Mouse (Mus musculus): Measurements from ENCODE around the gene Bckdk. TPM values are rescaled to one million over a fixed set of nuclear protein-coding genes. Genes with fewer than 3 reads are reported as not detected.

Gene Bckdk
- polyA plus RNA-seq, 1 experiment from 2014 or later: 198 TPM

DNA sequence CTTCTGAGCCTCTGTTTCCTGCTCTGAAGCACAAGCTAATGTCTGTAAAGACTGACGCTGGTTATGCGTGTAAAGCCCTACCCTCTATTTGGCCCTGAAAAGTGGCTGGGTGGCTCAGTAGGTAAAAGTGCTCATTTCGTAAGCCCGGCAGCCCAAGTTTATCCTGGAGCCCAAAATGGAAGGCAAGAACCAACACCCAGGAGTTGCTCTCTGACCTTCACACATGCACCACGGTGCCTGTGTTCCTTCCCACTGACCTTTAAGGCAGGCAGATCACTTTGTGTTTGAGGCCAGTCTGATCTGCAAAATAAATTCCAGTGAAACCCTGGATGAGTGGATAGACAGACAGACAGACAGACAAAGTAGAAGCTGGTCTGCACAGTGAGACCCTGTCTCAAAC is 19.8 kb downstream of the Bckdk start:
- H3K27me3 ChIP-seq (replicated peaks; ENCODE audit: control insufficient read depth, insufficient read depth, low read length): no peaks in the 10 kb centered on the region
- no peak overlapping the region for H3K4me2 ChIP-seq (ENCODE audit: low read depth, low read length)
- H3K4me1 ChIP-seq (ENCODE audit: control insufficient read depth, insufficient read depth, low read length): peaks cover 26% of the 10 kb centered on the region
- H3K4me3 ChIP-seq (ENCODE audit: low read length): no peak overlapping the region
- H3K9me3 ChIP-seq (ENCODE audit: control insufficient read depth, low read length): no peaks in the 10 kb centered on the region
- ATAC-seq: no peak
- no peak overlapping the region for H3K9ac ChIP-seq (ENCODE audit: low read depth, low read length)
- WGBS: 87% methylated on average over 5 of the region's 5 CpGs
- H3K27ac ChIP-seq (ENCODE audit: low read length): peak overlapping the region; percentile 54
- peaks cover 5% of the 10 kb centered on the region; the same call in 1 of the 2 replicates for H3K36me3 ChIP-seq (ENCODE audit: control insufficient read depth, insufficient read depth, low read length)

DNA sequence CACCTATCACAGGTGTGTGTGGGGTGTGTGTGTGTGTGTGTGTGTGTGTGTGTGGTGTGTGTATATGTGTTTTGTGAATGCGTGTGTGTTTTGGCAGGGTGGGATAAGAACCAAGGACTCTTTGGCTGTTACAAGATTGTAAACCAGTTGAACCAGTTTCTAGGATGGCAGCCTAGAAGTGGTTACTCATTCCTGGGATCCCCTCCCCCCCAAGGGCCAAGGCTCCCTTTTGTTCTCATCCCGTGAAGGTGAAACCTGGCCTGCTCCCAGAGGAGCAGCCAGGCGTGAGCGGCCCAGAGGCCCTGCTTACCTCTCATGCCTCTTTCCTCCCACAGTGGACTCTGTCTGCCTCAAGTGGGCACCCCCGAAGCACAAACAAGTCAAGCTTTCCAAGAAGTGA is 21.4 kb downstream of the Bckdk start:
- peaks cover 27% of the 10 kb centered on the region for H3K4me1 ChIP-seq (ENCODE audit: control insufficient read depth, insufficient read depth, low read length)
- peak overlapping the region; percentile 42; the same call in 1 of the 2 replicates for H3K4me2 ChIP-seq (ENCODE audit: low read depth, low read length)
- ATAC-seq: peak; percentile 74
- H3K27ac ChIP-seq (ENCODE audit: low read length): peak overlapping the region; percentile 83
- H3K27me3 ChIP-seq (replicated peaks; ENCODE audit: control insufficient read depth, insufficient read depth, low read length): no peaks in the 10 kb centered on the region
- H3K4me3 ChIP-seq (ENCODE audit: low read length): no peak overlapping the region
- 0 out of 2 replicates have a peak overlapping the region, but pooled peaks have one; percentile 21 for H3K9ac ChIP-seq (ENCODE audit: low read depth, low read length)
- H3K9me3 ChIP-seq (ENCODE audit: control insufficient read depth, low read length): no peaks in the 10 kb centered on the region
- peaks cover 5% of the 10 kb centered on the region; the same call in 1 of the 2 replicates for H3K36me3 ChIP-seq (ENCODE audit: control insufficient read depth, insufficient read depth, low read length)
- 53% methylated on average over 5 of the region's 5 CpGs for WGBS

GRCm38 (mm10) chr7:127926066-127926465 is 22.2 kb downstream of the Bckdk start:
- H3K27ac ChIP-seq (ENCODE audit: low read length): peak overlapping the region; percentile 83
- peak overlapping the region; percentile 42 for H3K4me2 ChIP-seq (ENCODE audit: low read depth, low read length)
- H3K4me1 ChIP-seq (ENCODE audit: control insufficient read depth, insufficient read depth, low read length): peaks cover 32% of the 10 kb centered on the region
- no peaks in the 10 kb centered on the region for H3K27me3 ChIP-seq (replicated peaks; ENCODE audit: control insufficient read depth, insufficient read depth, low read length)
- H3K9ac ChIP-seq (ENCODE audit: low read depth, low read length): peak overlapping the region; percentile 75
- 64% methylated on average over 8 of the region's 8 CpGs for WGBS
- H3K9me3 ChIP-seq (ENCODE audit: control insufficient read depth, low read length): no peaks in the 10 kb centered on the region
- peak overlapping the region; percentile 20; the same call in 1 of the 2 replicates for H3K4me3 ChIP-seq (ENCODE audit: low read length)
- no peak for ATAC-seq
- H3K36me3 ChIP-seq (ENCODE audit: control insufficient read depth, insufficient read depth, low read length): peaks cover 5% of the 10 kb centered on the region; the same call in 1 of the 2 replicates

DNA sequence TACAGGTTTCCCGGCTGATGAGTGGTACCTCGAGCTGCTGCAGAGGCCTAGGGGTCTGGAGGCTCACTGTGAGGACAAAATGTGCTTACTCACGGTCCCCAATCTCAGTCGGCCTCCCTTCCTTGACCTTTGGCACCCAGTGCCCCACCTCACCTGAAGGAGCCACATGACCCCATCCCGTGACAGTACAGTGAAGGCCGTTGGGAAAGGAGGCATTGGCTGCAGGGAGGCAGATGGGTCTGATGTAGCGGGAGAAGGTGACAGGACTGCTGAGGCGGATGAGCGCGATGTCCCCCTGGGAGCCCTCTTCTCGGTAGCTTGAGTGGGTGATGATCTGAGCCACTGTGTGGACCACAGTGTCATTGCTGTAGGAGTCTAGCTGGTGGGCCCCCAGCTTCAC is 23.0 kb downstream of the Bckdk start:
- Histone ChIP-seq H3K27ac (ENCODE audit: low read length) (peak overlapping the region; percentile 83), H3K36me3 (ENCODE audit: control insufficient read depth, insufficient read depth, low read length) (peaks cover 5% of the 10 kb centered on the region; the same call in 1 of the 2 replicates), H3K9me3 (ENCODE audit: control insufficient read depth, low read length) (no peaks in the 10 kb centered on the region), H3K4me1 (ENCODE audit: control insufficient read depth, insufficient read depth, low read length) (peaks cover 40% of the 10 kb centered on the region), H3K27me3 (replicated peaks; ENCODE audit: control insufficient read depth, insufficient read depth, low read length) (no peaks in the 10 kb centered on the region), H3K9ac (ENCODE audit: low read depth, low read length) (peak overlapping the region; percentile 75), H3K4me2 (ENCODE audit: low read depth, low read length) (peak overlapping the region; percentile 42), H3K4me3 (ENCODE audit: low read length) (peak overlapping the region; percentile 20)
- 68% methylated on average over 11 of the region's 11 CpGs for WGBS
- 0 out of 2 replicates have a peak, but pooled peaks have one; percentile 7 for ATAC-seq

DNA sequence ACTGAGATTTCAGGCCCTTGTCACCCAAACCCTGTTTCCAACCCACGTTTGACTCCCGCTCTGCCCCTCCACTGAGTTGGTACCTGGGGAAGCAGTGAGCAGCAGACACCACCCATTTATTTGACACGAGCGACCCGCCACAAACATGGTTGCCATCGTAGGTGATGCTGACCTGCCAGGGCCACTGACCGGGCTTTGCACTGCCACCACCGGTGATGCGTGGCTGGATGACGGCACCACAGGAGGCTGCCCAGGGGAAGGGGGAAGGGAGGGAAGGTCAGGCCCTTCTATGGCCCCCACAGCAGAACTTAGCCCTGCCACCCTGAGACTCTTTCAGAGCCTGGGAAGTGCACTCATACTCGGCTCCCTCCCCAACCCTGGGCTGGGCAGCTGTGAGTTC is 23.8 kb downstream of the Bckdk start:
- WGBS: 81% methylated on average over 11 of the region's 11 CpGs
- peak overlapping the region; percentile 75 for H3K9ac ChIP-seq (ENCODE audit: low read depth, low read length)

DNA sequence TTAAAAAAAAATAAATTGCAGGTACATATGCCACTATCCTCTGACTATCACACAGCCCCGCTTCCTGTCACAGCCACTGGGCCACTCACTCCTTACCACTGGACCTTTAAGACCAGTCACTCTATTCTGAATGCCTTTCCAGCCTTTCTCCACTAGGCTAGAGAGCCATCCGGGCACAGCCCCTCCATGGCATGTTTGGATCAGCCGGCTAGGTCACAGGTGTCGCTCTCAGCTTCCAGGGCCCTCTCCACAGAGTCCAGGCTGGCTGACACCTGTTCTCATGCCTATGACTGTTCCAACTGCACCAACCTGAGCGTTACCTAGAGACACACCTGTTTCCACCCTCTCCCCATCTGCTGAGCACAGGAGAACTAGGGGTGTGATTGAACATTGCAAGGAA is 24.7 kb downstream of the Bckdk start:
- WGBS: 33% methylated on average over 5 of the region's 5 CpGs
- Histone ChIP-seq H3K4me1 (ENCODE audit: control insufficient read depth, insufficient read depth, low read length) (peaks cover 45% of the 10 kb centered on the region), H3K36me3 (ENCODE audit: control insufficient read depth, insufficient read depth, low read length) (peaks cover 5% of the 10 kb centered on the region; the same call in 1 of the 2 replicates), H3K4me3 (ENCODE audit: low read length) (peak overlapping the region; percentile 57), H3K27me3 (replicated peaks; ENCODE audit: control insufficient read depth, insufficient read depth, low read length) (no peaks in the 10 kb centered on the region), H3K27ac (ENCODE audit: low read length) (peak overlapping the region; percentile 83), H3K9me3 (ENCODE audit: control insufficient read depth, low read length) (no peaks in the 10 kb centered on the region), H3K4me2 (ENCODE audit: low read depth, low read length) (peak overlapping the region; percentile 42), H3K9ac (ENCODE audit: low read depth, low read length) (peak overlapping the region; percentile 75)
- peak; percentile 18; the same call in 1 of the 2 replicates for ATAC-seq

More for the DNA sequence above, 23.8 kb downstream of the Bckdk start:
- peak overlapping the region; percentile 57 for H3K4me3 ChIP-seq (ENCODE audit: low read length)
- no peaks in the 10 kb centered on the region for H3K27me3 ChIP-seq (replicated peaks; ENCODE audit: control insufficient read depth, insufficient read depth, low read length)
- no peaks in the 10 kb centered on the region for H3K9me3 ChIP-seq (ENCODE audit: control insufficient read depth, low read length)
- peaks cover 5% of the 10 kb centered on the region; the same call in 1 of the 2 replicates for H3K36me3 ChIP-seq (ENCODE audit: control insufficient read depth, insufficient read depth, low read length)
- H3K4me2 ChIP-seq (ENCODE audit: low read depth, low read length): peak overlapping the region; percentile 42
- H3K4me1 ChIP-seq (ENCODE audit: control insufficient read depth, insufficient read depth, low read length): peaks cover 49% of the 10 kb centered on the region
- ATAC-seq: no peak
- peak overlapping the region; percentile 83 for H3K27ac ChIP-seq (ENCODE audit: low read length)

DNA sequence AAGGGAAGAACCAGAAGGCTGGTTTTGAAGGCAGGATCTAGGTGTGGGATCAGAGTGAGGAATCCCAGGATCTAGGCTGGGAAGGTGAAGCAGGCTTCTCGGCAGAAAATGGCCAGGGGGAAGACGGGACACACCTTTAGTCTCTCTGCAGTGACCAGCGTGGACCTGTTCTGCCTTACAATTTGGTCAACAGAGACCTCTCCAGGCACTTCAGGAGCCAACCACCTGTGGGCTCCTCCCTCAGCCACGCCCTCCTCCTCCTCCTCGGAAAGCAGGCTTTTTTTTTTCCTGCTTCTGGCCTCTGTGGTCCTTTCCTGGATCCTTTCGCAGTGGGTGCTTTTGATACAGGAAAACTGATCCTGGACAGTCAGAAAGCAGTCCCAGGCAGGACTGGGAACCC is 26.0 kb downstream of the Bckdk start, which contains the start of gene Prss8:
TSS of gene Prss8 (minus strand) at position 182 of the 400 bp plus-strand sequence.
- Histone ChIP-seq H3K27me3 (replicated peaks; ENCODE audit: control insufficient read depth, insufficient read depth, low read length) (no peaks in the 10 kb centered on the region), H3K36me3 (ENCODE audit: control insufficient read depth, insufficient read depth, low read length) (0 out of 2 replicates have a peak, but pooled peaks cover 3% of the 10 kb centered on the region), H3K27ac (ENCODE audit: low read length) (peak within 1 kb of the TSS; percentile 83), H3K4me1 (ENCODE audit: control insufficient read depth, insufficient read depth, low read length) (peaks cover 47% of the 10 kb centered on the region), H3K4me3 (ENCODE audit: low read length) (peak within 1 kb of the TSS; percentile 57), H3K4me2 (ENCODE audit: low read depth, low read length) (peak within 1 kb of the TSS; percentile 42), H3K9me3 (ENCODE audit: control insufficient read depth, low read length) (no peaks in the 10 kb centered on the region), H3K9ac (ENCODE audit: low read depth, low read length) (peak within 1 kb of the TSS; percentile 75)
- WGBS: 11% methylated on average over 6 of the region's 6 CpGs
- peak; percentile 39 for ATAC-seq

DNA sequence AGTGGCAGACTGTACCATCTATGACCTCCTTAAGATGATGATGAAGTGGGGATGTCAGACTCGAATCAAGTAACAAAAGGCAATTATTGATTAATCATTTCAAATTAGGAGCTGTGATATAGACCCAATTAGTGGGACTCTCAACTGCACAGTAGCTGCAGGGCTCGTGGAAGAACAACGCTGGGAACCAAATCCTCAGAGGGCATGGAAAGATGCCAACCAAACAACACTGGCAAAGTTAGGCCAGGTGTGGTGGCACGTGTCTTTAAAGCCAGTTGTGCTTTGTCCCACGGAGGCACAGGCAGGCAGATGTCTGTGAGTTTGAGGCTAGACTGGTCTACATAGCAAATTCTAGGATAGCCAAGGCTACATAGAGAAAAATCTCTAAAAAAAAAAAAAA is 26.8 kb downstream of the Bckdk start:
- Histone ChIP-seq H3K4me1 (ENCODE audit: control insufficient read depth, insufficient read depth, low read length) (peaks cover 47% of the 10 kb centered on the region), H3K4me2 (ENCODE audit: low read depth, low read length) (peak overlapping the region; percentile 42), H3K36me3 (ENCODE audit: control insufficient read depth, insufficient read depth, low read length) (0 out of 2 replicates have a peak, but pooled peaks cover 3% of the 10 kb centered on the region), H3K27ac (ENCODE audit: low read length) (peak overlapping the region; percentile 64; the same call in 1 of the 2 replicates), H3K9me3 (ENCODE audit: control insufficient read depth, low read length) (no peaks in the 10 kb centered on the region), H3K27me3 (replicated peaks; ENCODE audit: control insufficient read depth, insufficient read depth, low read length) (no peaks in the 10 kb centered on the region), H3K9ac (ENCODE audit: low read depth, low read length) (no peak overlapping the region), H3K4me3 (ENCODE audit: low read length) (no peak overlapping the region)
- 72% methylated on average over 5 of the region's 5 CpGs for WGBS
- ATAC-seq: no peak

DNA sequence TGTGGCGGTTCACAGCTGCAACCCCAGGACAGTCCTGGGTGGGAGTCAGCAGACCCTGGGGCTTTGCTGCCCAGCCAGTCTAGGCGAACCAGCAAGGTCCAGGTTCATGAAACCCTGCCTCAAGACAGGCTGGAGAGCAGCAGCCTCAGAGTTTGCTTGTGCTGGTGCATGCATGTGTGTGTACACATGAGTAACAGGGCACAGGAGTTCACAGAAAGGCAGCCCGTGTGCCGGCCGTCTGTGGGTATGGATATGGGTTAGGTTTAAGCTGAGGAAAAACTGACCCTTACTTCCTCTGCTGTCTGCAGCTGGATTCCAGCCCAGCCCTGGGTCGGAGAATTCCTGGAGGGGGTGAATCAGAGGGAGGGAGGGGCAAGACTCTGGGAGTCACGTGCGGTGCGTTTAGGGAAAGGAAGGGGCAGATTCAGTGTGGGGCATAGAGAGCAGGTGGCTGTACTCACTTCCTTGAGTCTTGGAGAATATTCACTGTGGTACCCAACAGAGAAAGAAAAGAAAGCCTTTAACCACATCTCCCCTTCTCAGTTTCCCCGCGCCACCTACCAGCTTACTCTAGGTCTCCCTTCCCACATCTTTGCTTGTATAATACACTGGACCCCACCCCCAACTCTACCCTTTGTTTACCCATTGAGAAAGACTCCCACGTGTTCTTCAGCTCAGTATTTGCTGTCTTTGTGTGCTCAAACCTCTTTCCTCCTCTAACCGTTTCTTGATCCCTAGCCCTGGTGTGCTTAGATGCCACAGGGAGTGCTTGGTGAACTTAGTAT is 27.7 kb downstream of the Bckdk start:
- Histone ChIP-seq H3K9me3 (ENCODE audit: control insufficient read depth, low read length) (no peaks in the 10 kb centered on the region), H3K4me2 (ENCODE audit: low read depth, low read length) (peak overlapping the region; percentile 24; the same call in 1 of the 2 replicates), H3K36me3 (ENCODE audit: control insufficient read depth, insufficient read depth, low read length) (0 out of 2 replicates have a peak, but pooled peaks cover 2% of the 10 kb centered on the region), H3K4me3 (ENCODE audit: low read length) (peak overlapping the region; percentile 3; the same call in 1 of the 2 replicates), H3K27me3 (replicated peaks; ENCODE audit: control insufficient read depth, insufficient read depth, low read length) (no peaks in the 10 kb centered on the region), H3K9ac (ENCODE audit: low read depth, low read length) (peak overlapping the region; percentile 57), H3K27ac (ENCODE audit: low read length) (peak overlapping the region; percentile 80), H3K4me1 (ENCODE audit: control insufficient read depth, insufficient read depth, low read length) (peaks cover 51% of the 10 kb centered on the region)
- peak; percentile 12; the same call in 1 of the 2 replicates for ATAC-seq
- WGBS: 24% methylated on average over 13 of the region's 13 CpGs

All from intestine, embryonic 16.5 days (tissue).